Mouse (Mus musculus) G1E-ER4 (cell line): ENCODE results near the gene Hist2h3b. TPM values are rescaled to one million over a fixed set of nuclear protein-coding genes. Genes with fewer than 3 reads are reported as not detected.

ENCODE experiments used
- GATA1 ChIP-seq: IDR thresholded peaks from one replicate; pipeline ENCODE4 v1.8.0; 2012; ENCODE audit warnings: low read length, inconsistent platforms
- polyA plus RNA-seq: library from polyadenylated mRNA; stranded (reverse); fragments of >175 nt; gene quantifications from 2 replicates; pipeline ENCODE4 v1.2.3, GENCODE M21; 2012

The Hist2h3b gene
- polyA plus RNA-seq, 1 experiment = 50.2 TPM

DNA sequence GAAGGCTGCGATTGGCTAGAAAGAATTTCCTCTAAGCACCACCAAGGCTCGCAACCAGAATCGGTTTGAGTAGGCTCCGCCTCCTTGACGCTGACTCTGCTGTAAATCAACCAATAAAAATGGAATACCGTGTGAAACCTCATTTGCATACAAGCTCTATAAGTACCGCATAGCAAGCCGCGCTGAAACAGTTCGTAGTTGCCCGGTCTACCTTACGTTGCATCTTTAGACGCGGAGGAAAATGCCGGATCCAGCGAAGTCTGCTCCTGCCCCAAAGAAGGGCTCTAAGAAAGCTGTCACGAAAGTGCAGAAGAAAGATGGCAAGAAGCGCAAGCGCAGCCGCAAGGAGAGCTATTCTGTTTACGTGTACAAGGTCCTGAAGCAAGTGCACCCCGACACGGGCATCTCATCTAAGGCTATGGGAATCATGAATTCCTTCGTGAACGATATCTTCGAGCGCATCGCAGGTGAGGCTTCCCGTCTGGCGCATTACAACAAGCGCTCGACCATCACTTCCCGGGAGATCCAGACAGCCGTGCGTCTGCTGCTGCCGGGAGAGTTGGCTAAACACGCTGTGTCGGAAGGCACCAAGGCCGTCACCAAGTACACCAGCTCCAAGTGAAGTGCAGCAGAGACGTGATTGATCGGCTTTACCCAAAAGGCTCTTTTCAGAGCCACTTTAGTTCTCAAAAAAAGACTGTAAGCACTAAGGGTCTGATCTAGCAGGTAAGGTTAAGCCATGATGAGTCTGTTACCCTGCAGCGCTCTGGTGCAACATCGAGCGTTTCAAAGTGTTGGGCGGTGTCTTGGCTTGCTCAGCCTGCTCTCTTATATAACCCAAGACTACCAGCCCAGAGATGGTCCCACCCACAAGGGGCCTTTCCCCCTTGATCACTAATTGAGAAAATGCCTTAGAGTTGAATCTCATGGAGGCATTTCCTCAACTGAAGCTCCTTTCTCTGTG lies 1.3 kb downstream of the Hist2h3b start, which contains the start of gene Hist2h2bb:
TSS of gene Hist2h2bb (plus strand) at position 242 of the 964 bp plus-strand sequence.
- no peak for TF ChIP-seq GATA1

DNA sequence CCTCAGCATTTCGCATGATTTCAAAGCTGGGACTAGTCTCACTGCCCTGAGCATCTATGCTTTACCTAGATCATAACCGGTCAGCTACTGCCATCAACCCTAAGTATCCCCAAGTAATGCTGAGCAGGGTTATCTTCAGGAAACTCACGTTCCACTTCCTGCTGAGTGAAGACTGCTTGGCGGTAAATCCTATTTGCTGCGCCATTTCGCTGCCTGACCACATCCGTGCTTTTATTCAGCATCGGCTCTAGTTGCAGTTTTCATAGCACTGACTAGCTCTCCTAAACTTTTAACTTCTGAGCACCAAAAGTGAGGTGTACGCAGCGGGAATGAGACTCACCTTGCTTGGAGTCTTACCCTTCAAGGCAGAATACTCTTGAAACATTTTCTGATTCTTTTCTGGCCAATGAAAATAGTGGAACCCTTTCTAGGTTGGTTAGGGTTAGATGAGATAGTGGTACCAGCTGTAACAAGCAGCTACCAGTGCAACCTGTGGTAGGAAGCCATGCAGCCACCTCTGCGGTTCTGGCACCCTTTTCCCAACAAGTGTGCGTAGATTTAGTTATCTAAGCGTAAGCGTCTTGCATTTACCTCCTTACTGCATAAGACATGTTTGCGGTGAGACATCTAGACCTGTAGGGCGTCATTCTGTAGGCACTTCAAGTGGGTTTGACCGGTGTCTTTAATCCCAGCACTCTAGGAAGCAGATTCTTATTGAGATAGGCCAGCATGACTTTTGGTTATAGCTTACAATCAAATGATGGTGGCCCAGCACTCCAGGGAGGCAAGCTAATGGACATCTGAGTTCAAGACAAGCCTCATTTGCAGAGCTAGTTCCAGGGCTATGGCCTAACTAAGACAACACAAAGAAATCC lies 5.4 kb downstream of the Hist2h3b start:
- TF ChIP-seq GATA1 = no peak

DNA sequence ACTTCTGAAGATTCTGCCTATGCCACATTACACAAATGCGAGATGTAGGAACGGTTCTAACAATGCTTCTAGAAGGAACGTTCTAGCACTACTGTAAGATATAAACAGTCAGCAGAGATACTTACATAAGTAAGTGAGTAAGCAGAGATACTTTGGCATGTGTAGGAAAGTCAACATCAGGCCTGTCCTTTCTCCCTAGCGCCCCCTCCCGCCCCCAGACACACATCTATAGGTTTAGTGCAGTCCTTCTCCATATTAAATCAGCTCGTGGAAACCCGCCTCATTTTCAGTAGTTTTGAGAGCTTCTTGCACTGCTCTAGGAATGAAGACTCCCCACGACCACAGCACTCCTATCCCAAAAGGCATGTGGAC lies 9.0 kb downstream of the Hist2h3b start:
- TF ChIP-seq GATA1 = no peak

DNA sequence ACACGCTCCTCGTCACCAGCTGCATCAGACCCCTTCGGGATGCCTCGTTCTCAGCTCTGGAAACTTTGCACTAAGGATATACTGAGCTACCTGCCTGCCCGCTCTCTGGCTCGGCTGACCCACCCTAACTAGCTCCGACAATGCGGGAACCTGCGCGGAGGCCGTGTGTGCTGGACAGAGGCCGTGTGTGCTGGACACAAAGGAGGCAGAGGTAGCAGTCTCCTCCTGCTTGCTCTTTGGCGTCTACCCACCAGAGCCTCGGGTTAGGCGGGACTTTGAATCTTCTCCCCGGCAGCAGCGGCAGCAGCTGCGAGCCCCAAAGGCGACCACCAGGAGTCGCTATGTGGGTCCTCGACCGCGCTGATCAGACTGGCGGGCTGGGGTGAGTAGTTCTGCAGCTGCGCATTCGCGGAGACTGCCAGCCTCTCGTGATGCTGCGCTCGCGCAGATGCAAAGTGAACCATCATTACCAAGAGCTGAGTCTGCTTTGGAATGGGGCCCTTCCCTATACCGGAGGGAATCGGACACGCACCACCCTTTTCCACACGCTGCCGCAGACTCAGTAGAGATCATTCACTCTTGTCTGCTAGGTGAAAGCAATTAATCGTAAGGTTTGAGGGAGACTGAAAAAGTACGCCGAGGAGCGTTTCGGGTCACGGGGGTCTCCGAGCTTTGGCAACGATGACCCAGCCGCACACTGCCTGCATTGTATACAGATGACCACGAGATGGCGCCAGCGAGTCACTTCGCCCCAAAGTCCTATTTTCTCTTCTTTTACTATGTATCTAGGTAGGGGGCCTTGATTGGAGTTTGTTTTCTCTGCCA lies 9.6 kb downstream of the Hist2h3b start:
- TF ChIP-seq GATA1 = no peak

DNA sequence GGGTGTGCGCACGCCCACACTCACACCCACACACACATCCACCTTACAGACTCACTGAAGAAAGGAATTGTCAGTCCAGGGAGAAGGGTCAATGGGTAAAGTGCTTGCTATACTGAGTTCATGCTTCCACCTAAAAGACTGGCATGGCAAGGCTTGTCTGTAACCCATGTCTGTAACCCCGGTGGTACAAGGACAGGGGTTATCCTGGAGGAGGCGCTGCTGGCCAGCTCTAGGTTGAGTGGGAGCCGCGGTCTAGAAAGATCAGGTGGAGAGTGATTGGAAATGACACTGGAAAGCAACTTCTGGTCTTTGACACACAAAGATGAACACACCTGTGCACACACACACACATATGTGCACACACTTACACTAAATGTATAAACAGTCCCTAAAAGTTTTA lies 12.2 kb downstream of the Hist2h3b start:
- TF ChIP-seq GATA1 = no peak

DNA sequence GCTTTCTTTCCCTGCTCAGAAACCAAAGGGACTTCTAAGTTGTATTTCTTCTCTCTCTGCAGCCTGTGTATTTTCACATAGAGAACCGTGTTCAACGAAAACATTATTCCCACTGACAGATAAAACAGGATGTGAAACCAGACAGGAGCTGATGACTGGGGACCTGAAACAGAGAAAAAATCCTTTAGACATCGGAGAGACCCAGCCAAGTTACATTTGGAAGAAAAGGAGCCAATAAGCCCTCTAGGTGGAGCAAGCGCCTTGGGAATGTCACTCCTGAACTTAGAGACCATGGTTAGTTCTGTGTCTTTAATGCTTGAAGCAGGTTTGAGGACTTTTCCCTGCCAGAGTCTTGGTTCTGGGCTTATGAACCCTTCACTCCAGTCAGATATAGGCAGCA lies 16.0 kb downstream of the Hist2h3b start:
- TF ChIP-seq GATA1 = no peak

DNA sequence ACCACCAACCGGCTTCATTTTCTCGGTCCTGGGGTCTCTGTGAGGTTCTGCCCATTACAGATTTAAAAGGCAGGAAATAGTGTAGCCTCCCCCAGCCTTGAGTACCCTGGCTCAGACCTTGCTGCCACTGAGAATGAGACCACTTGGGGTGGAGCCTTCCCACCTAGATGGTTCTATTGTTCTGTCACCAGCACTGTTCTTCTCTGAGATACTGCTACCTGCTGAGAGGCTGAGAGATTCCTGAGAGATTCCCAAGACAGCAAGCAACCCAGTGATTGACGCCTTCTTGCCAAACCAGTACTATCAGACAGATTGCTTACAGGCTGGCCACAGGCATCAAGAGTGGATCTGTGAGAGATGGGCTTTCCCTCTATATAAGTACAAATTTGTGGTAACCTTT lies 20.7 kb downstream of the Hist2h3b start:
- TF ChIP-seq GATA1 = no peak

DNA sequence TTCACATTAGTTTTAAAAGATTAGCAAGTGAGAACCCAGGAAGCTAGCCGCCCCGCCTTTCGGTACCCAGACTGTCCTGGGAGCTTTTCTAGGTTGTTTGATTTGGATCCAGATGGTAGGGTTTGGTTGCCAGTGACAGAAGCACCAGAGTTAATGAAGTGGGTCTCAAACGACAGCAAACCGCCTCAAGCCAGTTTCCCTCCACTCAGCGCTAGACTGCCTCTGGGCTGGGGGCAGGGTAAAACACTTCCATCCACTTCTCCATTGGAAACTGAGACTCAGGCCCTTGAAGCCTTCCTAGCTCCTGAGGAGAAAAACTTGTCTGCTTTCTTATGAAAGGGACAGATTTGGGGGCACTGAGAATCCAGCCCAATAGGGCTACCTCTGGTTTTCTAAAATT lies 24.2 kb downstream of the Hist2h3b start:
- TF ChIP-seq GATA1 = no peak

DNA sequence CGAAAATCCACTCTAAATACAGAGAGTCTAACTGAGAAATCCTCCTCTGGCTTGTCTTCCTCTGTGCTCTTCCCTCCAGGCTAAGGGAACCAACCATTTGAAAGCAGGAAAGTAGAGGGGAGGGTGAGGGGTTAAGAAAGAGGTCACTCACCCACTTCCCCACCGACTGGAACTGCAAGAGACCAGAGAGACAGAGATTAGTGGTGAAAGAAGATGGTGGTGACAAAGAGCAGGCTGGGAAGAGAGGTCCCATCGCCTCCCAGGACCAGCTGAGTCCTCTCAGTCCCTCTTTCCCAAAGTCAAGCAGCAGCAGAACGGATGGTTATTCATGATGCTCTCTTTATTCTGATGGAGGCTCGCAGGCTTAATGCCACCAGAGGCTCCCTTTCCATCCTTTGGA lies 24.9 kb downstream of the Hist2h3b start:
- no peak for TF ChIP-seq GATA1

DNA sequence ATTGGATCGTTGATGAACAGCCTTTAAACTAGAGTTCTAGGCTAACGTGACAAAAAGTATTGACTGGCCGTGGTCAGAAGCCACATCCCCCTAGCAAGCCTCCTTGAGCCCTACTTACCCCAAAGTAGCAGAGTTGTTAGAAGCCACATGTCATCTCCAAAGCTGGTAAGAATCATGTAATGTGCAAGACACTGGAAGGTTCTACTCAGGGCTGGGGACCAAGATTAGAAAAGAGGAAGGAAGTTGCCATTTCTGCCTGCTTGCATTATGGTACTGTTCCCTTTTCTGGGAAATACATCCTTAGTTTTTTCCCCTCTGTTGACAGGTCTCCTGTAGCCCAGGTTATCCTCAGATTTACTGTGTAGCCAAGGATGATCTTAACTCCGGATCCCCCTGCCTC lies 25.3 kb downstream of the Hist2h3b start, which contains the start of gene Fcgr1:
TSS of gene Fcgr1 (minus strand) at position 183 of the 400 bp plus-strand sequence.
- no peak for TF ChIP-seq GATA1

DNA sequence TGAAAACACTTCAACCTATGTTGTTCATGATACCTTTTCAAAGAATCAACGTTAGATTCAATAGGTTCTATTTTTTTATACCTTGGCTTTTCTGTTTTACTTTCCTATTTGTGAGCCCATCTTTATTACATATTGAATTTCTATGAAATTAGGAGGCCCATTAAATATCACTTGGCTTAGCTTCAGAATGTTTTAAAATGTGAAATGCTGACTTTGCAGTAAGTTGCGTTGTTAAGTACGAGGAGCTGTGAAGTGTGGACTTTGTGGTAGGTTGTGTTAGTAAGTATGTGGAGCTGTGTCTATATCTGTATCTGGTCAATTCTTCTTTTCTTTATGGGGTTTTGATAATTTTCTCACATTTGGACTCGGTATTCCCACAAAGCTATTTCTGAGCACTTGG lies 29.9 kb downstream of the Hist2h3b start:
- no peak for TF ChIP-seq GATA1

DNA sequence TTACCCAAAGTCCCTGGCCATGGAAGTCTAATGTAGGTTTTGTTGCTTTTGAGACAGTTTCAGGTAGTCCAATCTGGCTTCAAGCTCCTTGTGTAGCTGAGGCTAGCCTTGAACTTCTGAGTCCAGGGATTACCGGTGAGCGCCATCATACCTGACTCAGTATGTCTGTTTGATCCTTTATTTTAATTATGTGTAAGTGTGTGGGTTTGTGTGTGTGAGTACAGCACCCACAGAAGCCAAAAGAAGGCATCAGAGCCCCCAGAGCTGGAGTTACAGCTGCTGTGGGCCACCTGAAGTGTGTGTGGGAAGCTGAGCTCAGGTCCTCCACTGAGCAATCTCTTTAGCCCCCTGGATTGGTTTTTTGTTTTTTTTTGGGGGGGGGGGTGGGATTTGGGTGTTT lies 31.1 kb downstream of the Hist2h3b start:
- TF ChIP-seq GATA1 = no peak

DNA sequence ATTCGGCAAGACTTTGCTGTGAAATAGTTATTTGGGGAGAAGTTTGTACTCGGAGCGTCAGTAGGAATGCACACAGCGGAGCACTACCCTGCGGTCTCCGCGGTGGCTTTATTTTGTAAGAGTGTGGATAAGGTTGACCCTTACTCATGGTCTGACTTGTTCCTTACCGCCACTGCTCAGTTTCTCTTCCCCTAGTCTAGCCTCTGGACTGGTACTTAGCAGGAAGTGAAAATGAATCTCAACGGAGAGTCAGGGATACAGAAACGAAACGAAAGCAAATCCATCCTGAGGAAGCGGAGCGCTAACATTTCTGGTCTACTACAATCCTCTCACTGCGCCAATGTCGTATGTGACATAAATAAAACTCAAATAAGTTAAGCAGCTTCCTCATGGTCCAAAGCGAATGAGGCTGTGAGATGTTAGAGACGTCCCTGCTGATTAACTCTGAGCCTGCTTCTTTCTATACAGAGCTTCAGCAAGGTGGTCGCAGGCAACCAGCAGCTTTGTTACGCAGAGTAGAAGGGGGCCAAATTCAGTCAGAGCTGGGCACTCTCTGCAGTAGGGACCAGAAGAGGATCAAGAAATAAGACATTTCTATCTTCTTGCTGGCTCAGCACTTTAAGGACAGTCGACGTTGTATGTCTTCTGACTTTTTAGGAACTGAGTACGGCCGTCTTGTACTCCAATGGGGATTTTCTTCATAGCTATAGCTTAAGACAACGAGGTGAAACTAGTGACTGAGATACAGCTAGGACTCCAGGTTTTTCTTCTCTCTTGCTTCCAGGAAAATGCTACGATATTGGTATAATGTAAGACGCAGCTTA lies 32.5 kb downstream of the Hist2h3b start:
- no peak for TF ChIP-seq GATA1

DNA sequence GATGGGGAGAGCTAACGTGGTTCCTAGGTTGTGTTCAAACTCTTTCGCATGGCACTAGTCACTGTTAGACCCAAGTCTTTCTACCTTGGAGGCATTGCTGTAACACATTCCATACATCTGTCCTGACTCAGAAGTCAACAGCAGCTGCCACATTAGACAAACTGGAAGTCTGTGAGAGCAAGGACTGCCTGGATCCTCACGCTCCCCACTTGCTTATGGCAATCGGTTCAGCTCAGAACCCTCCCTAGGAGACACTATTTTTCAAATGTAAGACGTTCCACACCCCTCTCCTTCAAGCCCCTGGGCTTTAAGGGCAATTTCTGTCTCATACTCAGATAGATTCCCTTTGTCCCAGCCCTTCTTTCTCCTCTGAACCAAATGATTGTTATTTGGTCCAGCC lies 33.6 kb downstream of the Hist2h3b start:
- no peak for TF ChIP-seq GATA1
